ENCODE assay signal across 19 mouse cellular contexts in genomic region chr9:83822925-83823324, GRCm38 (mm10). TPM values are rescaled to one million over a fixed set of nuclear protein-coding genes. Genes with fewer than 3 reads are reported as not detected.
"Had no signal": no experiment of that assay in that cellular context is flagged by ENCODE, and none has a peak within 500 bp of the region (broad histone marks: within the 10 kb centered on the region; RNA-seq: fewer than 3 reads in every experiment).

No protein-coding gene starts in this region.

- H3K27ac ChIP-seq: macrophage; midbrain, embryonic 13.5 days; midbrain, embryonic 15.5 days; neural tube, embryonic 12.5 days; stomach, embryonic 15.5 days; stomach, postnatal 0 days had no signal

- H3K9me3 ChIP-seq: midbrain, embryonic 13.5 days; midbrain, embryonic 15.5 days; neural tube, embryonic 12.5 days; stomach, embryonic 15.5 days had no signal

- H3K36me3 ChIP-seq: midbrain, embryonic 13.5 days; midbrain, embryonic 15.5 days; neural tube, embryonic 12.5 days; stomach, embryonic 15.5 days had no signal

- H3K4me1 ChIP-seq: megakaryocyte, embryonic 14.5 days; midbrain, embryonic 13.5 days; midbrain, embryonic 15.5 days; neural tube, embryonic 12.5 days; stomach, embryonic 15.5 days had no signal

- ATAC-seq: midbrain, embryonic 13.5 days; midbrain, embryonic 15.5 days had no signal

- H3K4me2 ChIP-seq: lung, embryonic 14.5 days; midbrain, embryonic 11.5 days; midbrain, embryonic 13.5 days; midbrain, embryonic 15.5 days; neural tube, embryonic 12.5 days; stomach, embryonic 15.5 days had no signal

- H3K9ac ChIP-seq: lung, embryonic 14.5 days; midbrain, embryonic 13.5 days; midbrain, embryonic 15.5 days; neural tube, embryonic 12.5 days; stomach, embryonic 15.5 days had no signal

- H3K4me3 ChIP-seq: megakaryocyte, embryonic 14.5 days; midbrain, embryonic 13.5 days; midbrain, embryonic 15.5 days; neural tube, embryonic 12.5 days; stomach, embryonic 15.5 days had no signal

- H3K27me3 ChIP-seq: midbrain, embryonic 13.5 days; midbrain, embryonic 15.5 days; neural tube, embryonic 12.5 days; stomach, embryonic 15.5 days had no signal

- DNase-seq: lung, embryonic 14.5 days; lung, postnatal 14 days; lung, postnatal 36 days; right cerebral cortex, postnatal 14 days; thymus, adult 2 months; thymus, postnatal 25 days; thymus, postnatal 4 days had no signal

RNA-seq across cellular contexts. Expression of gene Ttk, which starts 11.6 kb away (rescaled TPM):
- total RNA-seq: monocyte, adult 5-6 weeks had no signal

RNA-seq across cellular contexts. Expression of gene Elovl4, which starts 16.8 kb away (rescaled TPM):
- total RNA-seq: megakaryocyte progenitor cell, adult 5-6 weeks; monocyte, adult 5-6 weeks; neutrophil, adult 5-6 weeks had no signal
- polyA plus RNA-seq: macrophage; spleen, adult 2 months had no signal
